Mouse (Mus musculus): Measurements from ENCODE around the gene Lypd6b.

DNA sequence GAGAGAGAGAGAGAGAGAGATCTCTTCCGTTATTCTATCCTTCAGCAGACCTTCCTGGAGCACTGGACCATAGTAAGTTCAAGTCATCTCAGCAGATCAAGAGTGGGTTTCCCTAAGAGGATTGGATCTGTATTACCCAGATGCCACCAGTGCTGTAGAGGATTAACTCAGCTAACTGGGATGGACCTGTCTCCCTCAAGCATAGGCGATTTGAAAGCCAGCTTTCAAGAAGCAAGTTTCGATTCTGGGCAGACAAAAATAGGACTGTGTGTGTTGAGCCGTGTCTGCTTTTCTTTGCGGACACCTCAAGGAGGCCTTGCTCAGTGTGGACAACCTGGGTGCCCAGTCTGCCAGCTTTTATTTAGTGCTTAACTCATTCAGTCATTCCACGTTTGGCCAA lies 1.6 kb downstream of the Lypd6b start:
- no peak for TF ChIP-seq CTCF (IDR thresholded peaks at IDR 0.05; ENCODE audit: low read depth)
- no peak for TF ChIP-seq EP300 (IDR thresholded peaks at IDR 0.05; ENCODE audit: low read depth)

All from liver, embryonic 14.5 days (tissue).